Mouse (Mus musculus): ENCODE results near the gene Jmy.

Gene Jmy

GRCm38 (mm10) chr13:93484276-93484675 lies 15.3 kb downstream of the Jmy start:
- Histone ChIP-seq H3K9me3 (ENCODE audit: low read length) (no peaks in the 10 kb centered on the region), H3K4me1 (replicated peaks; ENCODE audit: low read depth, low read length) (peaks cover 18% of the 10 kb centered on the region), H3K36me3 (ENCODE audit: insufficient read depth, low read length) (peaks cover 19% of the 10 kb centered on the region; the same call in 1 of the 2 replicates), H3K27me3 (ENCODE audit: insufficient read depth, low read length) (no peaks in the 10 kb centered on the region), H3K4me3 (replicated peaks; ENCODE audit: low read length) (no peak overlapping the region)
- no peak for TF ChIP-seq NANOG (IDR thresholded peaks at IDR 0.05; ENCODE audit: borderline replicate concordance, low read length)
- no peak for TF ChIP-seq CTCF (conservative IDR thresholded peaks at IDR 0.05; ENCODE audit: low read length)
- no peak for TF ChIP-seq POU5F1 (IDR thresholded peaks at IDR 0.05; ENCODE audit: borderline replicate concordance, low read length)

GRCm38 (mm10) chr13:93481110-93481509 lies 18.5 kb downstream of the Jmy start:
- H3K9me3 ChIP-seq (ENCODE audit: low read length), result no peaks in the 10 kb centered on the region
- no peak overlapping the region for H3K4me3 ChIP-seq (replicated peaks; ENCODE audit: low read length)
- H3K27me3 ChIP-seq (ENCODE audit: insufficient read depth, low read length), result no peaks in the 10 kb centered on the region
- H3K4me1 ChIP-seq (replicated peaks; ENCODE audit: low read depth, low read length), result peaks cover 7% of the 10 kb centered on the region
- peaks cover 11% of the 10 kb centered on the region; the same call in 1 of the 2 replicates for H3K36me3 ChIP-seq (ENCODE audit: insufficient read depth, low read length)
- TF ChIP-seq CTCF (conservative IDR thresholded peaks at IDR 0.05; ENCODE audit: low read length) (peak; percentile 35), NANOG (IDR thresholded peaks at IDR 0.05; ENCODE audit: borderline replicate concordance, low read length) (no peak)

GRCm38 (mm10) chr13:93478344-93478743 lies 21.3 kb downstream of the Jmy start:
- TF ChIP-seq CTCF (conservative IDR thresholded peaks at IDR 0.05; ENCODE audit: low read length) (no peak), NANOG (IDR thresholded peaks at IDR 0.05; ENCODE audit: borderline replicate concordance, low read length) (no peak), POU5F1 (IDR thresholded peaks at IDR 0.05; ENCODE audit: borderline replicate concordance, low read length) (no peak)
- Histone ChIP-seq H3K4me3 (replicated peaks; ENCODE audit: low read length) (no peak overlapping the region), H3K27me3 (ENCODE audit: insufficient read depth, low read length) (no peaks in the 10 kb centered on the region), H3K36me3 (ENCODE audit: insufficient read depth, low read length) (no peaks in the 10 kb centered on the region), H3K4me1 (replicated peaks; ENCODE audit: low read depth, low read length) (peaks cover 3% of the 10 kb centered on the region; the same call in 1 of the 2 replicates), H3K9me3 (ENCODE audit: low read length) (no peaks in the 10 kb centered on the region)

- Histone ChIP-seq H3K4me1 (replicated peaks; ENCODE audit: low read depth, low read length) (no peaks in the 10 kb centered on the region), H3K27me3 (ENCODE audit: insufficient read depth, low read length) (no peaks in the 10 kb centered on the region), H3K9me3 (ENCODE audit: low read length) (no peaks in the 10 kb centered on the region), H3K4me3 (replicated peaks; ENCODE audit: low read length) (no peak overlapping the region), H3K36me3 (ENCODE audit: insufficient read depth, low read length) (peaks cover 46% of the 10 kb centered on the region)
- no peak for TF ChIP-seq POU5F1 (IDR thresholded peaks at IDR 0.05; ENCODE audit: borderline replicate concordance, low read length)
- no peak for TF ChIP-seq NANOG (IDR thresholded peaks at IDR 0.05; ENCODE audit: borderline replicate concordance, low read length)
- TF ChIP-seq CTCF (conservative IDR thresholded peaks at IDR 0.05; ENCODE audit: low read length), result no peak
Observed at GRCm38 (mm10) chr13:93468355-93468754, 31.3 kb downstream of the Jmy start.

- Histone ChIP-seq H3K4me3 (replicated peaks; ENCODE audit: low read length) (no peak overlapping the region), H3K9me3 (ENCODE audit: low read length) (no peaks in the 10 kb centered on the region), H3K27me3 (ENCODE audit: insufficient read depth, low read length) (no peaks in the 10 kb centered on the region), H3K36me3 (ENCODE audit: insufficient read depth, low read length) (peaks cover 59% of the 10 kb centered on the region), H3K4me1 (replicated peaks; ENCODE audit: low read depth, low read length) (no peaks in the 10 kb centered on the region)
- TF ChIP-seq NANOG (IDR thresholded peaks at IDR 0.05; ENCODE audit: borderline replicate concordance, low read length) (no peak), POU5F1 (IDR thresholded peaks at IDR 0.05; ENCODE audit: borderline replicate concordance, low read length) (no peak), CTCF (conservative IDR thresholded peaks at IDR 0.05; ENCODE audit: low read length) (no peak)
Observed at GRCm38 (mm10) chr13:93459566-93459965, 40.0 kb downstream of the Jmy start.

GRCm38 (mm10) chr13:93458616-93459015 lies 41.0 kb downstream of the Jmy start:
- H3K4me1 ChIP-seq (replicated peaks; ENCODE audit: low read depth, low read length), result no peaks in the 10 kb centered on the region
- peaks cover 60% of the 10 kb centered on the region for H3K36me3 ChIP-seq (ENCODE audit: insufficient read depth, low read length)
- H3K4me3 ChIP-seq (replicated peaks; ENCODE audit: low read length), result no peak overlapping the region
- H3K27me3 ChIP-seq (ENCODE audit: insufficient read depth, low read length), result no peaks in the 10 kb centered on the region
- no peaks in the 10 kb centered on the region for H3K9me3 ChIP-seq (ENCODE audit: low read length)
- TF ChIP-seq POU5F1 (IDR thresholded peaks at IDR 0.05; ENCODE audit: borderline replicate concordance, low read length), result no peak
- no peak for TF ChIP-seq NANOG (IDR thresholded peaks at IDR 0.05; ENCODE audit: borderline replicate concordance, low read length)
- no peak for TF ChIP-seq CTCF (conservative IDR thresholded peaks at IDR 0.05; ENCODE audit: low read length)

GRCm38 (mm10) chr13:93453275-93453674 lies 46.3 kb downstream of the Jmy start:
- H3K4me3 ChIP-seq (replicated peaks; ENCODE audit: low read length), result no peak overlapping the region
- TF ChIP-seq POU5F1 (IDR thresholded peaks at IDR 0.05; ENCODE audit: borderline replicate concordance, low read length) (no peak), NANOG (IDR thresholded peaks at IDR 0.05; ENCODE audit: borderline replicate concordance, low read length) (no peak), CTCF (conservative IDR thresholded peaks at IDR 0.05; ENCODE audit: low read length) (no peak)
- H3K9me3 ChIP-seq (ENCODE audit: low read length), result no peaks in the 10 kb centered on the region
- H3K27me3 ChIP-seq (ENCODE audit: insufficient read depth, low read length), result no peaks in the 10 kb centered on the region
- H3K36me3 ChIP-seq (ENCODE audit: insufficient read depth, low read length), result peaks cover 76% of the 10 kb centered on the region
- no peaks in the 10 kb centered on the region for H3K4me1 ChIP-seq (replicated peaks; ENCODE audit: low read depth, low read length)

GRCm38 (mm10) chr13:93440167-93440566 lies 59.4 kb downstream of the Jmy start:
- peaks cover 55% of the 10 kb centered on the region for H3K36me3 ChIP-seq (ENCODE audit: insufficient read depth, low read length)
- H3K27me3 ChIP-seq (ENCODE audit: insufficient read depth, low read length), result no peaks in the 10 kb centered on the region
- no peak overlapping the region for H3K4me3 ChIP-seq (replicated peaks; ENCODE audit: low read length)
- no peaks in the 10 kb centered on the region for H3K9me3 ChIP-seq (ENCODE audit: low read length)
- TF ChIP-seq POU5F1 (IDR thresholded peaks at IDR 0.05; ENCODE audit: borderline replicate concordance, low read length) (no peak), NANOG (IDR thresholded peaks at IDR 0.05; ENCODE audit: borderline replicate concordance, low read length) (no peak), CTCF (conservative IDR thresholded peaks at IDR 0.05; ENCODE audit: low read length) (no peak)
- peaks cover 2% of the 10 kb centered on the region; the same call in 1 of the 2 replicates for H3K4me1 ChIP-seq (replicated peaks; ENCODE audit: low read depth, low read length)

GRCm38 (mm10) chr13:93429205-93429604 lies 70.4 kb downstream of the Jmy start:
- no peak for TF ChIP-seq NANOG (IDR thresholded peaks at IDR 0.05; ENCODE audit: borderline replicate concordance, low read length)
- TF ChIP-seq CTCF (conservative IDR thresholded peaks at IDR 0.05; ENCODE audit: low read length), result no peak
- TF ChIP-seq POU5F1 (IDR thresholded peaks at IDR 0.05; ENCODE audit: borderline replicate concordance, low read length), result no peak
- no peaks in the 10 kb centered on the region for H3K27me3 ChIP-seq (ENCODE audit: insufficient read depth, low read length)
- H3K36me3 ChIP-seq (ENCODE audit: insufficient read depth, low read length), result peaks cover 27% of the 10 kb centered on the region
- no peaks in the 10 kb centered on the region for H3K4me1 ChIP-seq (replicated peaks; ENCODE audit: low read depth, low read length)
- H3K9me3 ChIP-seq (ENCODE audit: low read length), result no peaks in the 10 kb centered on the region
- no peak overlapping the region for H3K4me3 ChIP-seq (replicated peaks; ENCODE audit: low read length)
